Mouse (Mus musculus) CH12.LX (cell line): ENCODE measurements at regions not wholly inside any gene's neighbourhood (a gene's known extent, or its start where the extent isn't known, plus 50 kb on each side); places are given as distances from the start of the nearest gene placed in this dataset.

Source experiments
- DNase-seq: peaks from one replicate; pipeline ENCODE4 v3.0.0-alpha.2; 2013; ENCODE audit errors: extremely low read depth
- H3K27ac ChIP-seq: 2 replicates; pipeline ENCODE4 v1.5.1; 2012; ENCODE audit warnings: low read depth, mild to moderate bottlenecking, control low read depth, moderate library complexity; ENCODE audit not compliant: insufficient read depth
- H3K27me3 ChIP-seq: replicated peaks from 2 replicates; pipeline ENCODE3; 2012; ENCODE audit warnings: inconsistent platforms
- H3K36me3 ChIP-seq, 2 experiments: replicated peaks in 1 of 2; 2 replicates each; pipeline versions ENCODE3 to v1.6.1; 2012; ENCODE audit warnings: inconsistent platforms in 1 of 2, low read length in 1 of 2, mild to moderate bottlenecking in 1 of 2, mixed read lengths in 1 of 2, moderate library complexity in 1 of 2; ENCODE audit not compliant: control insufficient read depth in 1 of 2, insufficient read depth in 1 of 2
- H3K4me1 ChIP-seq, 2 experiments: 2 replicates each; pipeline ENCODE4 v1.6.1; 2012; ENCODE audit warnings: inconsistent platforms in 1 of 2, moderate library complexity in 1 of 2; ENCODE audit not compliant: insufficient read depth in 2 of 2, control insufficient read depth in 1 of 2
- H3K4me2 ChIP-seq: 2 replicates; pipeline ENCODE4 v1.6.1; 2012; ENCODE audit warnings: low read depth, mild to moderate bottlenecking, control low read depth; ENCODE audit not compliant: poor library complexity, insufficient read depth, severe bottlenecking
- H3K4me3 ChIP-seq, 3 experiments: fragments of 150-350 bp in 1 of 3; sonication (generic) in 1 of 3; replicated peaks in 1 of 3; 2 replicates each; pipeline versions ENCODE3 to v1.5.1; 2011 to 2012; ENCODE audit warnings: low read depth in 2 of 3, low read length in 2 of 3, mild to moderate bottlenecking in 2 of 3, moderate library complexity in 2 of 3, control low read depth in 1 of 3, improper control_type of control experiment in 1 of 3, inconsistent platforms in 1 of 3, mixed read lengths in 1 of 3; ENCODE audit not compliant: poor library complexity in 1 of 3
- H3K79me2 ChIP-seq: replicated peaks from 2 replicates; pipeline ENCODE4 v1.6.1; 2012; ENCODE audit warnings: mild to moderate bottlenecking, moderate library complexity; ENCODE audit not compliant: control insufficient read depth, poor library complexity, insufficient read depth, severe bottlenecking; ENCODE audit errors: extremely low read depth
- H3K9ac ChIP-seq: 2 replicates; pipeline ENCODE4 v1.6.1; 2012; ENCODE audit warnings: low read depth, mild to moderate bottlenecking, control low read depth, moderate library complexity; ENCODE audit not compliant: insufficient read depth
- H3K9me3 ChIP-seq: replicated peaks from 2 replicates; pipeline ENCODE3; 2012; ENCODE audit warnings: low read length, inconsistent platforms, mixed read lengths
- BHLHE40 ChIP-seq: IDR thresholded peaks from 2 replicates; pipeline ENCODE4 v1.6.1; 2011; ENCODE audit warnings: mild to moderate bottlenecking, low read depth, low read length, improper control_type of control experiment
- CHD1 ChIP-seq: IDR thresholded peaks from 2 replicates; pipeline ENCODE4 v1.6.1; 2012; ENCODE audit warnings: low read depth, low read length, improper control_type of control experiment, inconsistent platforms
- CHD2 ChIP-seq: IDR thresholded peaks from 2 replicates; pipeline ENCODE4 v1.6.1; 2011; ENCODE audit warnings: low read length, improper control_type of control experiment
- CTCF ChIP-seq, 2 experiments: IDR thresholded peaks in 1 of 2; conservative IDR thresholded peaks in 1 of 2; 2 replicates each; pipeline ENCODE4 v1.5.1; 2011 to 2012; ENCODE audit warnings: low read depth in 2 of 2, low read length in 2 of 2, improper control_type of control experiment in 1 of 2, inconsistent platforms in 1 of 2, mild to moderate bottlenecking in 1 of 2, moderate library complexity in 1 of 2
- E2F4 ChIP-seq: IDR thresholded peaks from 2 replicates; pipeline ENCODE4 v1.6.1; 2011; ENCODE audit warnings: low read depth, low read length, improper control_type of control experiment; ENCODE audit not compliant: insufficient replicate concordance
- ELF1 ChIP-seq: IDR thresholded peaks from 2 replicates; pipeline ENCODE4 v1.6.1; 2014; ENCODE audit warnings: low read depth, mild to moderate bottlenecking, inconsistent platforms, low read length, improper control_type of control experiment
- EP300 ChIP-seq: IDR thresholded peaks from 2 replicates; pipeline ENCODE4 v1.6.1; 2011; ENCODE audit warnings: low read length, improper control_type of control experiment
- ETS1 ChIP-seq: conservative IDR thresholded peaks from 2 replicates; pipeline ENCODE4 v1.6.1; 2012; ENCODE audit warnings: low read depth, mild to moderate bottlenecking, inconsistent platforms, low read length, improper control_type of control experiment, moderate library complexity
- GABPA ChIP-seq: IDR thresholded peaks from 2 replicates; pipeline ENCODE4 v1.6.1; 2012; ENCODE audit warnings: low read depth, low read length, improper control_type of control experiment, inconsistent platforms; ENCODE audit not compliant: insufficient replicate concordance
- HCFC1 ChIP-seq: IDR thresholded peaks from 2 replicates; pipeline ENCODE4 v1.6.1; 2012; ENCODE audit warnings: low read depth, mild to moderate bottlenecking, inconsistent platforms, low read length, improper control_type of control experiment
- IRF4 ChIP-seq: IDR thresholded peaks from 2 replicates; pipeline ENCODE4 v1.6.1; 2014; ENCODE audit warnings: low read depth, mild to moderate bottlenecking, inconsistent platforms, low read length, improper control_type of control experiment
- JUN ChIP-seq: IDR thresholded peaks from 2 replicates; pipeline ENCODE4 v1.6.1; 2011; ENCODE audit warnings: low read depth, mild to moderate bottlenecking, low read length, improper control_type of control experiment, moderate library complexity; ENCODE audit not compliant: insufficient read depth
- JUND ChIP-seq: conservative IDR thresholded peaks from 2 replicates; pipeline ENCODE4 v1.6.1; 2011; ENCODE audit warnings: low read depth, low read length, improper control_type of control experiment
- KAT2A ChIP-seq: IDR thresholded peaks from 2 replicates; pipeline ENCODE4 v1.6.1; 2012; ENCODE audit warnings: low read length, improper control_type of control experiment, inconsistent platforms; ENCODE audit not compliant: insufficient replicate concordance
- MAFK ChIP-seq: IDR thresholded peaks from 2 replicates; pipeline ENCODE4 v1.6.1; 2011; ENCODE audit warnings: low read length, improper control_type of control experiment; ENCODE audit not compliant: insufficient replicate concordance
- MAX ChIP-seq: IDR thresholded peaks from 2 replicates; pipeline ENCODE4 v1.6.1; 2011; ENCODE audit warnings: low read length, improper control_type of control experiment
- MAZ ChIP-seq: IDR thresholded peaks from 2 replicates; pipeline ENCODE4 v1.6.1; 2012; ENCODE audit warnings: low read depth, mild to moderate bottlenecking, inconsistent platforms, low read length, improper control_type of control experiment, moderate library complexity
- MEF2A ChIP-seq: IDR thresholded peaks from 2 replicates; pipeline ENCODE4 v1.6.1; 2014; ENCODE audit warnings: low read depth, mild to moderate bottlenecking, inconsistent platforms, low read length, improper control_type of control experiment, borderline replicate concordance
- MXI1 ChIP-seq: IDR thresholded peaks from 2 replicates; pipeline ENCODE4 v1.6.1; 2011; ENCODE audit warnings: mild to moderate bottlenecking, low read depth, low read length, improper control_type of control experiment
- MYC ChIP-seq: IDR thresholded peaks from 2 replicates; pipeline ENCODE4 v1.6.1; 2011; ENCODE audit warnings: low read depth, mild to moderate bottlenecking, improper control_type of control experiment, low read length
- NELFE ChIP-seq: IDR thresholded peaks from 2 replicates; pipeline ENCODE4 v1.6.1; 2011; ENCODE audit warnings: low read depth, low read length, improper control_type of control experiment
- NRF1 ChIP-seq: IDR thresholded peaks from 2 replicates; pipeline ENCODE4 v1.6.1; 2014; ENCODE audit warnings: low read depth, mild to moderate bottlenecking, inconsistent platforms, low read length, improper control_type of control experiment, moderate library complexity
- PAX5 ChIP-seq: IDR thresholded peaks from 2 replicates; pipeline ENCODE4 v1.6.1; 2012; ENCODE audit warnings: low read length, inconsistent platforms, mixed read lengths
- POLR2A ChIP-seq: IDR thresholded peaks from 2 replicates; pipeline ENCODE4 v1.6.1; 2011; ENCODE audit warnings: low read depth, mild to moderate bottlenecking, improper control_type of control experiment, low read length
- POLR2AphosphoS2 ChIP-seq: IDR thresholded peaks from 2 replicates; pipeline ENCODE4 v1.6.1; 2011; ENCODE audit warnings: low read depth, low read length, improper control_type of control experiment
- RAD21 ChIP-seq: IDR thresholded peaks from 2 replicates; pipeline ENCODE4 v1.6.1; 2011; ENCODE audit warnings: low read depth, mild to moderate bottlenecking, low read length, improper control_type of control experiment, moderate library complexity
- RCOR1 ChIP-seq: conservative IDR thresholded peaks from 2 replicates; pipeline ENCODE4 v1.6.1; 2012; ENCODE audit warnings: low read depth, mild to moderate bottlenecking, inconsistent platforms, low read length, improper control_type of control experiment
- SIN3A ChIP-seq: IDR thresholded peaks from 2 replicates; pipeline ENCODE4 v1.6.1; 2012; ENCODE audit warnings: low read length, improper control_type of control experiment, inconsistent platforms
- SMC3 ChIP-seq: IDR thresholded peaks from 2 replicates; pipeline ENCODE4 v1.6.1; 2011; ENCODE audit warnings: low read depth, low read length, improper control_type of control experiment
- TBP ChIP-seq: conservative IDR thresholded peaks from 2 replicates; pipeline ENCODE4 v1.6.1; 2011; ENCODE audit warnings: low read depth, low read length, improper control_type of control experiment
- TCF12 ChIP-seq: IDR thresholded peaks from 2 replicates; pipeline ENCODE4 v1.6.1; 2014; ENCODE audit warnings: low read depth, mild to moderate bottlenecking, inconsistent platforms, low read length, improper control_type of control experiment
- UBTF ChIP-seq: IDR thresholded peaks from 2 replicates; pipeline ENCODE4 v1.6.1; 2012; ENCODE audit warnings: low read depth, mild to moderate bottlenecking, inconsistent platforms, low read length, improper control_type of control experiment, moderate library complexity
- USF1 ChIP-seq: IDR thresholded peaks from 2 replicates; pipeline ENCODE4 v1.6.1; 2014; ENCODE audit warnings: low read depth, mild to moderate bottlenecking, inconsistent platforms, low read length, improper control_type of control experiment
- USF2 ChIP-seq: conservative IDR thresholded peaks from 2 replicates; pipeline ENCODE4 v1.6.1; 2011; ENCODE audit warnings: low read depth, low read length, improper control_type of control experiment
- ZC3H11A ChIP-seq: IDR thresholded peaks from 2 replicates; pipeline ENCODE4 v1.6.1; 2012; ENCODE audit warnings: low read depth, mild to moderate bottlenecking, inconsistent platforms, low read length, improper control_type of control experiment
- ZKSCAN1 ChIP-seq: IDR thresholded peaks from 2 replicates; pipeline ENCODE4 v1.6.1; 2012; ENCODE audit warnings: low read depth, inconsistent platforms, low read length, improper control_type of control experiment, borderline replicate concordance
- ZMIZ1 ChIP-seq: IDR thresholded peaks from 2 replicates; pipeline ENCODE4 v1.6.1; 2012; ENCODE audit warnings: low read depth, mild to moderate bottlenecking, inconsistent platforms, low read length, improper control_type of control experiment
- ZNF384 ChIP-seq: IDR thresholded peaks from 2 replicates; pipeline ENCODE4 v1.6.1; 2012; ENCODE audit warnings: low read depth, low read length, improper control_type of control experiment, inconsistent platforms
- dilution Hi-C: fragments of 300-500 bp; cut with MboI; formaldehyde crosslinking; loops from 2 replicates; pipeline ENCODE4 v1.14.3; 2020; ENCODE audit warnings: low sequenced_read_pairs; ENCODE audit not compliant: extremely low pct_unique_long_range_greater_than_20kb, extremely low pct_ligation_motif_present
- in situ Hi-C: fragments of 300-500 bp; cut with MboI; formaldehyde crosslinking; loops from 3 replicates; pipeline ENCODE4 v1.14.3; 2019; ENCODE audit warnings: low sequenced_read_pairs, low pct_ligation_motif_present, low pct_unique_long_range_greater_than_20kb, mixed read lengths

GRCm38 (mm10) chr4:82083519-82083918, 622.0 kb downstream of the Nfib start:
- dilution Hi-C loops: no loop called here
- H3K79me2 ChIP-seq: no peaks in the 10 kb centered on the region
- in situ Hi-C loops: no loop called here

GRCm38 (mm10) chr4:82068050-82068449, 625.4 kb upstream of the Mpdz start:
- Histone ChIP-seq H3K4me3 (no peak overlapping the region), H3K4me2 (no peak overlapping the region), H3K36me3 (no peaks in the 10 kb centered on the region), H3K27ac (no peak overlapping the region), H3K9ac (no peak overlapping the region), H3K27me3 (no peaks in the 10 kb centered on the region), H3K9me3 (no peaks in the 10 kb centered on the region), H3K79me2 (no peaks in the 10 kb centered on the region), H3K4me1 (peaks cover 0 to 7% of the 10 kb centered on the region in 2 experiments; a peak in 1 of 4 replicates)
- in situ Hi-C loops: no loop called here
- no peak for DNase-seq
- dilution Hi-C loops: no loop called here
- TF ChIP-seq ETS1: no peak
- TF ChIP-seq MYC: no peak
- no peak for TF ChIP-seq SIN3A
- TF ChIP-seq E2F4: no peak
- TF ChIP-seq MEF2A: no peak
- TF ChIP-seq ZC3H11A: no peak
- no peak for TF ChIP-seq TCF12
- no peak for TF ChIP-seq PAX5
- no peak for TF ChIP-seq RCOR1
- no peak for TF ChIP-seq MAZ
- no peak for TF ChIP-seq CTCF (conservative IDR thresholded peaks at IDR 0.05 in 1 of 2, IDR thresholded peaks at IDR 0.05 in 1 of 2; ENCODE audit: low read depth in 2 of 2, low read length in 2 of 2)
- TF ChIP-seq IRF4: no peak
- TF ChIP-seq POLR2A: no peak
- no peak for TF ChIP-seq NRF1
- TF ChIP-seq CHD2: no peak
- no peak for TF ChIP-seq JUND
- no peak for TF ChIP-seq EP300

More at GRCm38 (mm10) chr4:82083519-82083918, 622.0 kb downstream of the Nfib start:
- H3K4me3 ChIP-seq: no peak overlapping the region
- no peaks in the 10 kb centered on the region for H3K36me3 ChIP-seq
- peak overlapping the region; percentile 6; the same call in 1 of the 2 replicates for H3K4me2 ChIP-seq
- TF ChIP-seq ZMIZ1 (no peak), IRF4 (peak; percentile 96), BHLHE40 (peak; percentile 75), NRF1 (no peak), TBP (no peak), MAZ (no peak), MAX (no peak), USF1 (no peak), KAT2A (no peak), ZNF384 (peak; percentile 99), CHD1 (no peak), ETS1 (peak; percentile 71), ELF1 (0 out of 2 replicates have a peak, but pooled peaks have one; percentile 25), NELFE (no peak), MAFK (peak; percentile 53; the same call in 1 of the 2 replicates), GABPA (no peak), CTCF (conservative IDR thresholded peaks at IDR 0.05 in 1 of 2, IDR thresholded peaks at IDR 0.05 in 1 of 2; ENCODE audit: low read depth in 2 of 2, low read length in 2 of 2) (no peak), MXI1 (no peak), JUND (peak; percentile 98), SIN3A (0 out of 2 replicates have a peak, but pooled peaks have one; percentile 48), ZC3H11A (no peak), MYC (0 out of 2 replicates have a peak, but pooled peaks have one; percentile 48), JUN (peak; percentile 92), RAD21 (no peak; the same call in none of the 2 replicates), UBTF (no peak), EP300 (peak; percentile 94), PAX5 (no peak), TCF12 (0 out of 2 replicates have a peak, but pooled peaks have one; percentile 41), E2F4 (no peak), POLR2A (no peak), CHD2 (peak; percentile 53), USF2 (no peak), ZKSCAN1 (no peak), RCOR1 (peak; percentile 85; the same call in 1 of the 2 replicates), SMC3 (no peak; the same call in 1 of the 2 replicates), HCFC1 (0 out of 2 replicates have a peak, but pooled peaks have one; percentile 24), POLR2AphosphoS2 (no peak), MEF2A (peak; percentile 78)
- peaks cover 3 to 4% of the 10 kb centered on the region in 2 experiments; a peak in 2 of 4 replicates for H3K4me1 ChIP-seq
- no peaks in the 10 kb centered on the region for H3K27me3 ChIP-seq
- no peak overlapping the region for H3K9ac ChIP-seq
- DNase-seq: peak; percentile 35
- H3K27ac ChIP-seq: no peak overlapping the region
- H3K9me3 ChIP-seq: no peaks in the 10 kb centered on the region
